Mouse (Mus musculus) 3T3-L1 (cell line): Measurements from ENCODE around the gene Pqlc2.

ENCODE experiments used
- DNase-seq: peaks from one replicate; pipeline ENCODE4 v3.0.0-alpha.2; 2015; ENCODE audit warnings: low read depth, low spot score

The Pqlc2 gene

GRCm38 (mm10) chr4:139305521-139305920 lies 5.0 kb downstream of the Pqlc2 start:
- no peak for DNase-seq

GRCm38 (mm10) chr4:139302241-139302640 lies 8.3 kb downstream of the Pqlc2 start:
- no peak for DNase-seq

- no peak for DNase-seq
Observed at GRCm38 (mm10) chr4:139301780-139302179, 8.7 kb downstream of the Pqlc2 start.

GRCm38 (mm10) chr4:139298671-139299366 lies 11.7 kb downstream of the Pqlc2 start:
- no peak for DNase-seq

GRCm38 (mm10) chr4:139297566-139297965 lies 12.9 kb downstream of the Pqlc2 start:
- no peak for DNase-seq

GRCm38 (mm10) chr4:139292038-139292437 lies 18.5 kb downstream of the Pqlc2 start:
- no peak for DNase-seq

GRCm38 (mm10) chr4:139291099-139291498 lies 19.4 kb downstream of the Pqlc2 start:
- DNase-seq: no peak

GRCm38 (mm10) chr4:139289017-139289416 lies 21.5 kb downstream of the Pqlc2 start:
- DNase-seq: peak; percentile 62

GRCm38 (mm10) chr4:139287122-139287863 lies 23.2 kb downstream of the Pqlc2 start:
- DNase-seq: peak; percentile 80

- DNase-seq: no peak
Observed at GRCm38 (mm10) chr4:139286234-139286633, 24.3 kb downstream of the Pqlc2 start.

GRCm38 (mm10) chr4:139284877-139285276 lies 25.6 kb downstream of the Pqlc2 start:
- no peak for DNase-seq

- no peak for DNase-seq
Observed at GRCm38 (mm10) chr4:139282955-139283417, 27.5 kb downstream of the Pqlc2 start.

GRCm38 (mm10) chr4:139281791-139282345 lies 28.6 kb downstream of the Pqlc2 start:
- no peak for DNase-seq

GRCm38 (mm10) chr4:139280530-139280929 lies 30.0 kb downstream of the Pqlc2 start:
- DNase-seq: no peak

GRCm38 (mm10) chr4:139276411-139276810 lies 34.1 kb downstream of the Pqlc2 start:
- DNase-seq: no peak

- no peak for DNase-seq
Observed at GRCm38 (mm10) chr4:139274573-139274972, 35.9 kb downstream of the Pqlc2 start.

GRCm38 (mm10) chr4:139272951-139273680 lies 37.4 kb downstream of the Pqlc2 start:
- no peak for DNase-seq

GRCm38 (mm10) chr4:139271562-139271961 lies 38.9 kb downstream of the Pqlc2 start:
- no peak for DNase-seq

- no peak for DNase-seq
Observed at GRCm38 (mm10) chr4:139270168-139270567, 40.3 kb downstream of the Pqlc2 start.

- no peak for DNase-seq
Observed at GRCm38 (mm10) chr4:139268242-139268641, 42.3 kb downstream of the Pqlc2 start.

- DNase-seq: no peak
Observed at GRCm38 (mm10) chr4:139267335-139267734, 43.2 kb downstream of the Pqlc2 start.

- no peak for DNase-seq
Observed at GRCm38 (mm10) chr4:139266500-139266865, 44.0 kb downstream of the Pqlc2 start.
